Mouse (Mus musculus) heart, postnatal 4 days (tissue): ENCODE results near the gene Ssx2ip. TPM values are rescaled to one million over a fixed set of nuclear protein-coding genes. Genes with fewer than 3 reads are reported as not detected.

Experiments
- microRNA-seq, 2 experiments: library from miRNA; unstranded; fragments of <30 nt; microRNA quantifications; one replicate each; pipeline ENCODE4 v1.2.0; 2021 to 2022
- total RNA-seq, 2 experiments: library from RNA; stranded (reverse); gene quantifications; 2 replicates each; pipeline ENCODE4 v1.2.3; 2021

The Ssx2ip gene
- total RNA-seq, 2 experiments from 2014 or later = 18.6 to 21.0 TPM

Small RNA genes within 50 kb of the gene (microRNA-seq; reads per million reads assigned to microRNA genes)
- 0 reads per million in 2 experiments for gene Gm22901

Other genes with a start within 250 kb of the Ssx2ip start
- gene Lpar3, start 183.7 kb upstream of the Ssx2ip start, total RNA-seq = 10 to 100 TPM; 10.0 to 12.0 TPM
- gene Ctbs, start 45.2 kb downstream of the Ssx2ip start, total RNA-seq = 1 to 10 TPM; 5.5 to 5.7 TPM
- 1 to 10 TPM; 2.1 to 3.0 TPM for gene Spata1, start 95.1 kb downstream of the Ssx2ip start, total RNA-seq
- gene Gng5, start 95.2 kb downstream of the Ssx2ip start, total RNA-seq = 100 to 1,000 TPM; 297 to 316 TPM
- 10 to 100 TPM; 18.8 to 19.6 TPM for gene Rpf1, start 116.8 kb downstream of the Ssx2ip start, total RNA-seq
- gene Uox, start 165.8 kb downstream of the Ssx2ip start, total RNA-seq = not detected
- not detected for gene Dnase2b, start 211.0 kb downstream of the Ssx2ip start, total RNA-seq
- gene 4930503B20Rik, start 246.7 kb downstream of the Ssx2ip start, total RNA-seq = under 1 TPM; 0.14 TPM